Mouse (Mus musculus) intestine, embryonic 14.5 days (tissue): ENCODE measurements at regions not wholly inside any gene's neighbourhood (a gene's known extent, or its start where the extent isn't known, plus 50 kb on each side); places are given as distances from the start of the nearest gene placed in this dataset.

ENCODE experiments used
- ATAC-seq: fragments of 200-750 bp; cut with Nextera tagmentation; replicated peaks from 2 replicates; pipeline ENCODE4 v1.8.0; 2017; ENCODE audit warnings: low read depth, moderate number of reproducible peaks, moderate TSS enrichment, moderate library complexity; ENCODE audit not compliant: low FRiP score, low TSS enrichment
- DNase-seq: peaks from one replicate; pipeline ENCODE4 v3.0.0-alpha.2; 2018; ENCODE audit warnings: low spot score
- H3K27ac ChIP-seq: fragments of 300-500 bp; sonication (generic); 2 replicates; pipeline ENCODE4 v1.5.1; 2014; ENCODE audit warnings: low read depth, mild to moderate bottlenecking, control low read depth
- H3K27me3 ChIP-seq: fragments of 300-500 bp; sonication (generic); replicated peaks from 2 replicates; pipeline ENCODE4 v1.6.1; 2014; ENCODE audit warnings: low read length, control low read depth; ENCODE audit not compliant: control insufficient read depth, insufficient read depth
- H3K36me3 ChIP-seq: fragments of 300-500 bp; sonication (generic); 2 replicates; pipeline ENCODE4 v1.6.1; 2014; ENCODE audit warnings: low read length, control low read depth; ENCODE audit not compliant: control insufficient read depth, insufficient read depth
- H3K4me1 ChIP-seq: fragments of 300-500 bp; sonication (generic); replicated peaks from 2 replicates; pipeline ENCODE4 v1.6.1; 2014; ENCODE audit warnings: low read length, control low read depth, mixed read lengths; ENCODE audit not compliant: control insufficient read depth, insufficient read depth
- H3K4me2 ChIP-seq: fragments of 300-500 bp; sonication (generic); 2 replicates; pipeline ENCODE4 v1.6.1; 2014; ENCODE audit warnings: low read length
- H3K4me3 ChIP-seq: fragments of 300-500 bp; sonication (generic); 2 replicates; pipeline ENCODE4 v1.5.1; 2014; ENCODE audit warnings: low read depth, low read length, control low read depth, mixed read lengths
- H3K9ac ChIP-seq: fragments of 300-500 bp; sonication (generic); 2 replicates; pipeline ENCODE4 v1.6.1; 2014; ENCODE audit warnings: mild to moderate bottlenecking, low read length
- H3K9me3 ChIP-seq: fragments of 300-500 bp; sonication (generic); 2 replicates; pipeline ENCODE4 v1.6.1; 2016; ENCODE audit warnings: low read length, control low read depth; ENCODE audit not compliant: control insufficient read depth
- WGBS: fragments of 180-500 bp; shearing (Covaris S2); extraction: QIAGEN DNeasy Blood & Tissue Kit; methylation state at CpG from one replicate; pipeline ENCODE4 v1.1.7; 2014; 5-methylcytosine and 5-hydroxymethylcytosine counted together

- no peak for DNase-seq
- 93% methylated on average over 3 of the region's 3 CpGs for WGBS
- no peak overlapping the region for H3K4me2 ChIP-seq
- H3K36me3 ChIP-seq = no peaks in the 10 kb centered on the region
- no peaks in the 10 kb centered on the region for H3K9me3 ChIP-seq
- no peak for ATAC-seq
- H3K4me1 ChIP-seq = no peaks in the 10 kb centered on the region
- H3K9ac ChIP-seq = no peak overlapping the region
- H3K27ac ChIP-seq = no peak overlapping the region
- no peak overlapping the region for H3K4me3 ChIP-seq
- no peaks in the 10 kb centered on the region for H3K27me3 ChIP-seq
Observed at GRCm38 (mm10) chr8:41970536-41970935, 553.7 kb upstream of the Frg1 start.

GRCm38 (mm10) chr8:41969408-41969807 lies 552.5 kb upstream of the Frg1 start:
- 83% methylated on average over 3 of the region's 3 CpGs for WGBS
- DNase-seq = no peak
- Histone ChIP-seq H3K9me3 (no peaks in the 10 kb centered on the region), H3K4me2 (no peak overlapping the region), H3K9ac (no peak overlapping the region), H3K27ac (no peak overlapping the region), H3K4me3 (no peak overlapping the region), H3K27me3 (no peaks in the 10 kb centered on the region), H3K36me3 (no peaks in the 10 kb centered on the region), H3K4me1 (no peaks in the 10 kb centered on the region)
- no peak for ATAC-seq

GRCm38 (mm10) chr8:41964088-41964487 lies 547.2 kb upstream of the Frg1 start:
- Histone ChIP-seq H3K4me2 (no peak overlapping the region), H3K4me1 (no peaks in the 10 kb centered on the region), H3K9ac (no peak overlapping the region), H3K27ac (no peak overlapping the region), H3K9me3 (no peaks in the 10 kb centered on the region), H3K27me3 (no peaks in the 10 kb centered on the region), H3K4me3 (no peak overlapping the region), H3K36me3 (no peaks in the 10 kb centered on the region)
- ATAC-seq (no peak), DNase-seq (no peak)

- WGBS = 93% methylated on average over 1 of the region's 1 CpGs
Observed at GRCm38 (mm10) chr8:41956878-41957277, 540.0 kb upstream of the Frg1 start.

GRCm38 (mm10) chr8:41950736-41951135 lies 533.9 kb upstream of the Frg1 start:
- no peak for ATAC-seq
- Histone ChIP-seq H3K9ac (no peak overlapping the region), H3K9me3 (no peaks in the 10 kb centered on the region), H3K4me2 (no peak overlapping the region), H3K36me3 (no peaks in the 10 kb centered on the region), H3K4me1 (no peaks in the 10 kb centered on the region), H3K27me3 (no peaks in the 10 kb centered on the region), H3K4me3 (no peak overlapping the region), H3K27ac (no peak overlapping the region)
- WGBS = 67% methylated on average over 1 of the region's 1 CpGs
- no peak for DNase-seq

More at GRCm38 (mm10) chr8:41956878-41957277, 540.0 kb upstream of the Frg1 start:
- Histone ChIP-seq H3K4me1 (no peaks in the 10 kb centered on the region), H3K9ac (no peak overlapping the region), H3K27ac (no peak overlapping the region), H3K36me3 (no peaks in the 10 kb centered on the region), H3K4me3 (no peak overlapping the region), H3K4me2 (no peak overlapping the region), H3K27me3 (no peaks in the 10 kb centered on the region), H3K9me3 (no peaks in the 10 kb centered on the region)
- ATAC-seq (no peak), DNase-seq (no peak)

- Histone ChIP-seq H3K4me1 (no peaks in the 10 kb centered on the region), H3K4me3 (no peak overlapping the region), H3K36me3 (no peaks in the 10 kb centered on the region), H3K9me3 (no peaks in the 10 kb centered on the region), H3K4me2 (no peak overlapping the region), H3K27me3 (no peaks in the 10 kb centered on the region), H3K9ac (no peak overlapping the region), H3K27ac (no peak overlapping the region)
- DNase-seq (no peak), ATAC-seq (no peak)
- WGBS = 86% methylated on average over 4 of the region's 4 CpGs
Observed at GRCm38 (mm10) chr8:41939298-41939697, 522.4 kb upstream of the Frg1 start.

GRCm38 (mm10) chr8:41921106-41921505 lies 504.2 kb upstream of the Frg1 start:
- 89% methylated on average over 7 of the region's 7 CpGs for WGBS
- Histone ChIP-seq H3K4me1 (no peaks in the 10 kb centered on the region), H3K27ac (no peak overlapping the region), H3K4me3 (no peak overlapping the region), H3K36me3 (no peaks in the 10 kb centered on the region), H3K4me2 (no peak overlapping the region), H3K27me3 (no peaks in the 10 kb centered on the region), H3K9ac (no peak overlapping the region), H3K9me3 (no peaks in the 10 kb centered on the region)
- DNase-seq (no peak), ATAC-seq (no peak)

- Histone ChIP-seq H3K4me1 (no peaks in the 10 kb centered on the region), H3K27ac (no peak overlapping the region), H3K36me3 (no peaks in the 10 kb centered on the region), H3K27me3 (no peaks in the 10 kb centered on the region), H3K9ac (no peak overlapping the region), H3K9me3 (no peaks in the 10 kb centered on the region), H3K4me2 (no peak overlapping the region), H3K4me3 (no peak overlapping the region)
- ATAC-seq (no peak), DNase-seq (no peak)
- 88% methylated on average over 3 of the region's 3 CpGs for WGBS
Observed at GRCm38 (mm10) chr8:41920536-41920935, 503.7 kb upstream of the Frg1 start.

GRCm38 (mm10) chr8:41878029-41878748 lies 461.3 kb upstream of the Frg1 start:
- ATAC-seq (no peak), DNase-seq (no peak)
- no peak overlapping the region for H3K4me3 ChIP-seq
- no peaks in the 10 kb centered on the region for H3K4me1 ChIP-seq
- no peak overlapping the region for H3K4me2 ChIP-seq
- H3K9me3 ChIP-seq = no peaks in the 10 kb centered on the region
- H3K27ac ChIP-seq = no peak overlapping the region
- 73% methylated on average over 2 of the region's 2 CpGs for WGBS
- H3K36me3 ChIP-seq = no peaks in the 10 kb centered on the region
- no peak overlapping the region for H3K9ac ChIP-seq
- H3K27me3 ChIP-seq = no peaks in the 10 kb centered on the region
